Mouse (Mus musculus): ENCODE measurements around the gene Ngfr. TPM values are rescaled to one million over a fixed set of nuclear protein-coding genes. Genes with fewer than 3 reads are reported as not detected.

The Ngfr gene
- total and polyA plus RNA-seq, 2 experiments from 2014 or later: 1.5 to 2.0 TPM

GRCm38 (mm10) chr11:95571755-95572154 lies 15.8 kb downstream of the Ngfr start:
- no peak overlapping the region for H3K4me3 ChIP-seq (ENCODE audit: low read depth, low read length)
- WGBS: 28% methylated on average over 9 of the region's 9 CpGs
- H3K4me1 ChIP-seq (ENCODE audit: control insufficient read depth, insufficient read depth): 0 out of 2 replicates have a peak, but pooled peaks cover 3% of the 10 kb centered on the region
- H3K27ac ChIP-seq (ENCODE audit: low read depth): no peak overlapping the region
- H3K27me3 ChIP-seq (ENCODE audit: control insufficient read depth, insufficient read depth, low read length): peaks cover 21% of the 10 kb centered on the region
- H3K4me2 ChIP-seq (ENCODE audit: low read depth, low read length): no peak overlapping the region
- DNase-seq (ENCODE audit: low spot score) (no peak), ATAC-seq (ENCODE audit: insufficient read depth, low read depth) (no peak)
- no peak overlapping the region for H3K9ac ChIP-seq (replicated peaks; ENCODE audit: low read depth, low read length)
- no peaks in the 10 kb centered on the region for H3K9me3 ChIP-seq (replicated peaks; ENCODE audit: control insufficient read depth, low read length)
- H3K36me3 ChIP-seq (replicated peaks; ENCODE audit: control insufficient read depth, insufficient read depth, low read length): no peaks in the 10 kb centered on the region
- no peak for TF ChIP-seq EP300 (IDR thresholded peaks at IDR 0.05; ENCODE audit: low read depth)
- TF ChIP-seq CTCF (IDR thresholded peaks at IDR 0.05; ENCODE audit: low read depth): no peak

GRCm38 (mm10) chr11:95570827-95571619 lies 16.5 kb downstream of the Ngfr start:
- H3K9ac ChIP-seq (replicated peaks; ENCODE audit: low read depth, low read length): no peak overlapping the region
- H3K4me2 ChIP-seq (ENCODE audit: low read depth, low read length): no peak overlapping the region
- H3K36me3 ChIP-seq (replicated peaks; ENCODE audit: control insufficient read depth, insufficient read depth, low read length): no peaks in the 10 kb centered on the region
- WGBS: 66% methylated on average over 25 of the region's 25 CpGs
- peaks cover 14% of the 10 kb centered on the region; the same call in 1 of the 2 replicates for H3K27me3 ChIP-seq (ENCODE audit: control insufficient read depth, insufficient read depth, low read length)
- H3K4me1 ChIP-seq (ENCODE audit: control insufficient read depth, insufficient read depth): 0 out of 2 replicates have a peak, but pooled peaks cover 3% of the 10 kb centered on the region
- ATAC-seq (ENCODE audit: insufficient read depth, low read depth) (no peak), DNase-seq (ENCODE audit: low spot score) (no peak)
- no peak overlapping the region for H3K27ac ChIP-seq (ENCODE audit: low read depth)
- no peak overlapping the region for H3K4me3 ChIP-seq (ENCODE audit: low read depth, low read length)
- TF ChIP-seq EP300 (IDR thresholded peaks at IDR 0.05; ENCODE audit: low read depth): no peak
- TF ChIP-seq CTCF (IDR thresholded peaks at IDR 0.05; ENCODE audit: low read depth): no peak
- no peaks in the 10 kb centered on the region for H3K9me3 ChIP-seq (replicated peaks; ENCODE audit: control insufficient read depth, low read length)

- DNase-seq (ENCODE audit: low spot score) (no peak), ATAC-seq (ENCODE audit: insufficient read depth, low read depth) (no peak)
- WGBS: 88% methylated on average over 6 of the region's 6 CpGs
- Histone ChIP-seq H3K4me2 (ENCODE audit: low read depth, low read length) (no peak overlapping the region), H3K9ac (replicated peaks; ENCODE audit: low read depth, low read length) (no peak overlapping the region), H3K27ac (ENCODE audit: low read depth) (no peak overlapping the region), H3K4me3 (ENCODE audit: low read depth, low read length) (no peak overlapping the region), H3K27me3 (ENCODE audit: control insufficient read depth, insufficient read depth, low read length) (0 out of 2 replicates have a peak, but pooled peaks cover 5% of the 10 kb centered on the region), H3K4me1 (ENCODE audit: control insufficient read depth, insufficient read depth) (no peaks in the 10 kb centered on the region), H3K9me3 (replicated peaks; ENCODE audit: control insufficient read depth, low read length) (no peaks in the 10 kb centered on the region), H3K36me3 (replicated peaks; ENCODE audit: control insufficient read depth, insufficient read depth, low read length) (no peaks in the 10 kb centered on the region)
- TF ChIP-seq EP300 (IDR thresholded peaks at IDR 0.05; ENCODE audit: low read depth) (no peak), CTCF (IDR thresholded peaks at IDR 0.05; ENCODE audit: low read depth) (no peak)
Observed at GRCm38 (mm10) chr11:95569908-95570307, 17.6 kb downstream of the Ngfr start.

GRCm38 (mm10) chr11:95567936-95568715 lies 19.4 kb downstream of the Ngfr start:
- Histone ChIP-seq H3K9me3 (replicated peaks; ENCODE audit: control insufficient read depth, low read length) (no peaks in the 10 kb centered on the region), H3K4me2 (ENCODE audit: low read depth, low read length) (no peak overlapping the region), H3K4me3 (ENCODE audit: low read depth, low read length) (no peak overlapping the region), H3K27me3 (ENCODE audit: control insufficient read depth, insufficient read depth, low read length) (0 out of 2 replicates have a peak, but pooled peaks cover 4% of the 10 kb centered on the region), H3K9ac (replicated peaks; ENCODE audit: low read depth, low read length) (no peak overlapping the region), H3K27ac (ENCODE audit: low read depth) (no peak overlapping the region), H3K36me3 (replicated peaks; ENCODE audit: control insufficient read depth, insufficient read depth, low read length) (no peaks in the 10 kb centered on the region), H3K4me1 (ENCODE audit: control insufficient read depth, insufficient read depth) (no peaks in the 10 kb centered on the region)
- no peak for ATAC-seq (ENCODE audit: insufficient read depth, low read depth)
- TF ChIP-seq EP300 (IDR thresholded peaks at IDR 0.05; ENCODE audit: low read depth) (no peak), CTCF (IDR thresholded peaks at IDR 0.05; ENCODE audit: low read depth) (no peak)
- WGBS: 70% methylated on average over 8 of the region's 8 CpGs
- DNase-seq (ENCODE audit: low spot score): no peak

GRCm38 (mm10) chr11:95567366-95567765 lies 20.2 kb downstream of the Ngfr start:
- H3K9ac ChIP-seq (replicated peaks; ENCODE audit: low read depth, low read length): no peak overlapping the region
- H3K9me3 ChIP-seq (replicated peaks; ENCODE audit: control insufficient read depth, low read length): no peaks in the 10 kb centered on the region
- TF ChIP-seq EP300 (IDR thresholded peaks at IDR 0.05; ENCODE audit: low read depth) (no peak), CTCF (IDR thresholded peaks at IDR 0.05; ENCODE audit: low read depth) (no peak)
- H3K4me3 ChIP-seq (ENCODE audit: low read depth, low read length): no peak overlapping the region
- H3K36me3 ChIP-seq (replicated peaks; ENCODE audit: control insufficient read depth, insufficient read depth, low read length): no peaks in the 10 kb centered on the region
- H3K4me1 ChIP-seq (ENCODE audit: control insufficient read depth, insufficient read depth): no peaks in the 10 kb centered on the region
- H3K27ac ChIP-seq (ENCODE audit: low read depth): no peak overlapping the region
- DNase-seq (ENCODE audit: low spot score): no peak
- H3K27me3 ChIP-seq (ENCODE audit: control insufficient read depth, insufficient read depth, low read length): 0 out of 2 replicates have a peak, but pooled peaks cover 4% of the 10 kb centered on the region
- WGBS: 66% methylated on average over 6 of the region's 6 CpGs
- no peak overlapping the region for H3K4me2 ChIP-seq (ENCODE audit: low read depth, low read length)
- no peak; the same call in 1 of the 2 replicates for ATAC-seq (ENCODE audit: insufficient read depth, low read depth)
